Mouse (Mus musculus): ENCODE results near the gene Unc5cl.

DNA sequence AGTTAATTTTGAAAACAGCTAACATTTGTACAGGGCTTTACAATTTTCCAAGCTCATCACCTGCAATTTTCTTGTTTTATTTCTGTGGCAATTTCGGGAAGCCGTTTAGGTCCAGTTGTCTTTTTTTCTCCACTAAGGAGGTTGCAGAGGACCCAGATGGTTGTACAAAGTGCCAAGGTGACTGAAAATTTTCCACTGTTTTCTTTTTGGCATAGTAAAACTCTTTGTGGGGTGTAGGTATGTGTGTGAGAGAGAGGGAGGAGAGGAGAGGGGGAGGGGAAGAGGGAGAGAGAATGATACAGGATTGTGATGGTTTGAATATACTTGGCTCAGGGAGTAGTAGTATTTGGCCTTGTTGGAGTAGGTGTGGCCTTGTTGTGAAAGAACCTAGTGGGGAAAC is 68.4 kb downstream of the Unc5cl start:
- no peak for TF ChIP-seq CTCF (IDR thresholded peaks at IDR 0.05; ENCODE audit: borderline replicate concordance, control insufficient read depth, extremely low read depth, insufficient read depth, low read length, poor library complexity)
- TF ChIP-seq POLR2A (IDR thresholded peaks at IDR 0.05; ENCODE audit: control insufficient read depth, extremely low read depth, insufficient read depth, low read length, poor library complexity), result no peak

All from thymus, adult 2 months (tissue).